Mouse (Mus musculus): Measurements from ENCODE around the gene Whrn. TPM values are rescaled to one million over a fixed set of nuclear protein-coding genes. Genes with fewer than 3 reads are reported as not detected.

Gene Whrn
- polyA plus RNA-seq, 1 experiment from 2014 or later: 4.1 TPM

GRCm38 (mm10) chr4:63389887-63390528 lies 105.8 kb downstream of the Whrn start:
- no peak for DNase-seq (ENCODE audit: low spot score)
- no peak overlapping the region for H3K4me3 ChIP-seq (ENCODE audit: low read depth, low read length)
- H3K36me3 ChIP-seq (ENCODE audit: control insufficient read depth, insufficient read depth, low read length): peaks cover 61% of the 10 kb centered on the region
- H3K4me1 ChIP-seq (ENCODE audit: control insufficient read depth, insufficient read depth, low read length): peaks cover 32% of the 10 kb centered on the region
- H3K9me3 ChIP-seq (replicated peaks; ENCODE audit: control insufficient read depth, low read length): no peaks in the 10 kb centered on the region
- ATAC-seq: peak; percentile 77
- WGBS: 18% methylated on average over 11 of the region's 11 CpGs
- peak overlapping the region; percentile 94 for H3K27ac ChIP-seq (ENCODE audit: low read depth, low read length)
- peak overlapping the region; percentile 24; the same call in 1 of the 2 replicates for H3K4me2 ChIP-seq (ENCODE audit: low read length)
- no peaks in the 10 kb centered on the region for H3K27me3 ChIP-seq (replicated peaks; ENCODE audit: control insufficient read depth, insufficient read depth, low read length)
- peak overlapping the region; percentile 42; the same call in 1 of the 2 replicates for H3K9ac ChIP-seq (ENCODE audit: low read length)

- peak; percentile 86 for ATAC-seq
- 4% methylated on average over 8 of the region's 8 CpGs for WGBS
- Histone ChIP-seq H3K27ac (ENCODE audit: low read depth, low read length) (peak overlapping the region; percentile 94), H3K27me3 (replicated peaks; ENCODE audit: control insufficient read depth, insufficient read depth, low read length) (no peaks in the 10 kb centered on the region), H3K4me1 (ENCODE audit: control insufficient read depth, insufficient read depth, low read length) (peaks cover 32% of the 10 kb centered on the region), H3K9me3 (replicated peaks; ENCODE audit: control insufficient read depth, low read length) (no peaks in the 10 kb centered on the region), H3K4me2 (ENCODE audit: low read length) (peak overlapping the region; percentile 24; the same call in 1 of the 2 replicates), H3K4me3 (ENCODE audit: low read depth, low read length) (no peak overlapping the region), H3K9ac (ENCODE audit: low read length) (peak overlapping the region; percentile 42; the same call in 1 of the 2 replicates), H3K36me3 (ENCODE audit: control insufficient read depth, insufficient read depth, low read length) (peaks cover 59% of the 10 kb centered on the region)
- peak; percentile 82 for DNase-seq (ENCODE audit: low spot score)
These were observed 106.5 kb downstream of the Whrn start for GRCm38 (mm10) chr4:63389121-63389886.

DNA sequence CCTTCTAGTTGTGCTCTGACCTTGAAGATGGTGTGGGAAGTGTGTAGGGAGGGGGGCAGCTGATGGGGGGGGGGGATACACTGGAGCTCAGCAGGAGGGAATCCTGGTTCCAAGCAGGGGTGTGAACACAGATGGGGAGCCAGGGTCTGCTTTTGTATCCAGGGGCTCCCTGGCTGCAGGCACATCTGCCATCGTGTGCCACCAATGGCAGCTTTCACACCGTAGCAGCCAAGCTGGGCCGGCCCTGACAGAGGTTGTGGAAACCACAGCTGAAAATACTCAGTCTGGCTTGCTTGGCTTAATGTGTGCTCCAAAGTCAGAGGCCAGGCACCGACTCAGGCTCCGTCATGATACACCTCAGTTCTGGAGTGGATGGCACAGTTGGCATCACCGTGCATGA lies 107.8 kb downstream of the Whrn start:
- peak overlapping the region; percentile 94; the same call in 1 of the 2 replicates for H3K27ac ChIP-seq (ENCODE audit: low read depth, low read length)
- H3K4me1 ChIP-seq (ENCODE audit: control insufficient read depth, insufficient read depth, low read length): peaks cover 32% of the 10 kb centered on the region
- WGBS: 50% methylated on average over 6 of the region's 6 CpGs

GRCm38 (mm10) chr4:63385784-63386183 lies 110.0 kb downstream of the Whrn start:
- Histone ChIP-seq H3K27me3 (replicated peaks; ENCODE audit: control insufficient read depth, insufficient read depth, low read length) (no peaks in the 10 kb centered on the region), H3K4me2 (ENCODE audit: low read length) (no peak overlapping the region), H3K9me3 (replicated peaks; ENCODE audit: control insufficient read depth, low read length) (no peaks in the 10 kb centered on the region), H3K36me3 (ENCODE audit: control insufficient read depth, insufficient read depth, low read length) (peaks cover 68% of the 10 kb centered on the region), H3K9ac (ENCODE audit: low read length) (no peak overlapping the region), H3K27ac (ENCODE audit: low read depth, low read length) (no peak overlapping the region), H3K4me1 (ENCODE audit: control insufficient read depth, insufficient read depth, low read length) (peaks cover 29% of the 10 kb centered on the region), H3K4me3 (ENCODE audit: low read depth, low read length) (no peak overlapping the region)
- ATAC-seq (no peak), DNase-seq (ENCODE audit: low spot score) (no peak)
- 58% methylated on average over 11 of the region's 11 CpGs for WGBS

More for the DNA sequence above, 107.8 kb downstream of the Whrn start:
- ATAC-seq: no peak
- peak; percentile 52 for DNase-seq (ENCODE audit: low spot score)
- Histone ChIP-seq H3K9me3 (replicated peaks; ENCODE audit: control insufficient read depth, low read length) (no peaks in the 10 kb centered on the region), H3K27me3 (replicated peaks; ENCODE audit: control insufficient read depth, insufficient read depth, low read length) (no peaks in the 10 kb centered on the region), H3K36me3 (ENCODE audit: control insufficient read depth, insufficient read depth, low read length) (peaks cover 60% of the 10 kb centered on the region), H3K9ac (ENCODE audit: low read length) (no peak overlapping the region), H3K4me2 (ENCODE audit: low read length) (no peak overlapping the region), H3K4me3 (ENCODE audit: low read depth, low read length) (no peak overlapping the region)

GRCm38 (mm10) chr4:63385253-63385652 lies 110.5 kb downstream of the Whrn start:
- H3K4me1 ChIP-seq (ENCODE audit: control insufficient read depth, insufficient read depth, low read length): peaks cover 24% of the 10 kb centered on the region
- ATAC-seq (no peak), DNase-seq (ENCODE audit: low spot score) (no peak)
- H3K27me3 ChIP-seq (replicated peaks; ENCODE audit: control insufficient read depth, insufficient read depth, low read length): no peaks in the 10 kb centered on the region
- H3K4me2 ChIP-seq (ENCODE audit: low read length): no peak overlapping the region
- no peaks in the 10 kb centered on the region for H3K9me3 ChIP-seq (replicated peaks; ENCODE audit: control insufficient read depth, low read length)
- no peak overlapping the region for H3K4me3 ChIP-seq (ENCODE audit: low read depth, low read length)
- H3K36me3 ChIP-seq (ENCODE audit: control insufficient read depth, insufficient read depth, low read length): peaks cover 68% of the 10 kb centered on the region
- WGBS: 93% methylated on average over 3 of the region's 3 CpGs
- no peak overlapping the region for H3K9ac ChIP-seq (ENCODE audit: low read length)
- H3K27ac ChIP-seq (ENCODE audit: low read depth, low read length): no peak overlapping the region

GRCm38 (mm10) chr4:63384262-63384661 lies 111.5 kb downstream of the Whrn start:
- ATAC-seq (no peak), DNase-seq (ENCODE audit: low spot score) (no peak)
- Histone ChIP-seq H3K4me3 (ENCODE audit: low read depth, low read length) (no peak overlapping the region), H3K9ac (ENCODE audit: low read length) (no peak overlapping the region), H3K9me3 (replicated peaks; ENCODE audit: control insufficient read depth, low read length) (no peaks in the 10 kb centered on the region), H3K27me3 (replicated peaks; ENCODE audit: control insufficient read depth, insufficient read depth, low read length) (no peaks in the 10 kb centered on the region), H3K4me1 (ENCODE audit: control insufficient read depth, insufficient read depth, low read length) (peaks cover 14% of the 10 kb centered on the region), H3K27ac (ENCODE audit: low read depth, low read length) (no peak overlapping the region), H3K36me3 (ENCODE audit: control insufficient read depth, insufficient read depth, low read length) (peaks cover 75% of the 10 kb centered on the region), H3K4me2 (ENCODE audit: low read length) (no peak overlapping the region)
- WGBS: 88% methylated on average over 4 of the region's 4 CpGs

DNA sequence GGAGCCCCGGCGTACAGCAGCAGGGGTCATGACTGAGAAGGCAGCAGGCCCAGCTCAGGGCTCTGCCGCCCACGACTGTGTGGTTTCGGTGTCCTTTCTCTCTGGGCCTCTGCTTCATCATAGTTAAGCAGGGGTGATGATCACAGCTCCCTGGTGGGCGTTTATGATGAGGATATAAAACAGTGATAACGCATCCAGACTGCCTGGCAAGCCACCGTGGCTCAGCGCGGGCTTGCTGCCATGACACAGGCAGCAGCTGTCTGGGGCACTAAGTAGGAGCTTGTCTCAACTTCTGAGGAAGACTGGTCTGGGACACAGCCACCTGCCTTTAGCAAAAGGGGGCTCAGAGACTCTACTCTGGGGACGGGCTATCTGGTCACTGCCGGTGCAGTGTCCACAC lies 112.3 kb downstream of the Whrn start:
- 71% methylated on average over 12 of the region's 12 CpGs for WGBS
- Histone ChIP-seq H3K4me2 (ENCODE audit: low read length) (no peak overlapping the region), H3K27ac (ENCODE audit: low read depth, low read length) (no peak overlapping the region), H3K27me3 (replicated peaks; ENCODE audit: control insufficient read depth, insufficient read depth, low read length) (no peaks in the 10 kb centered on the region), H3K9me3 (replicated peaks; ENCODE audit: control insufficient read depth, low read length) (no peaks in the 10 kb centered on the region), H3K36me3 (ENCODE audit: control insufficient read depth, insufficient read depth, low read length) (peaks cover 83% of the 10 kb centered on the region), H3K9ac (ENCODE audit: low read length) (no peak overlapping the region), H3K4me1 (ENCODE audit: control insufficient read depth, insufficient read depth, low read length) (0 out of 2 replicates have a peak, but pooled peaks cover 7% of the 10 kb centered on the region), H3K4me3 (ENCODE audit: low read depth, low read length) (no peak overlapping the region)
- no peak for DNase-seq (ENCODE audit: low spot score)
- ATAC-seq: no peak

DNA sequence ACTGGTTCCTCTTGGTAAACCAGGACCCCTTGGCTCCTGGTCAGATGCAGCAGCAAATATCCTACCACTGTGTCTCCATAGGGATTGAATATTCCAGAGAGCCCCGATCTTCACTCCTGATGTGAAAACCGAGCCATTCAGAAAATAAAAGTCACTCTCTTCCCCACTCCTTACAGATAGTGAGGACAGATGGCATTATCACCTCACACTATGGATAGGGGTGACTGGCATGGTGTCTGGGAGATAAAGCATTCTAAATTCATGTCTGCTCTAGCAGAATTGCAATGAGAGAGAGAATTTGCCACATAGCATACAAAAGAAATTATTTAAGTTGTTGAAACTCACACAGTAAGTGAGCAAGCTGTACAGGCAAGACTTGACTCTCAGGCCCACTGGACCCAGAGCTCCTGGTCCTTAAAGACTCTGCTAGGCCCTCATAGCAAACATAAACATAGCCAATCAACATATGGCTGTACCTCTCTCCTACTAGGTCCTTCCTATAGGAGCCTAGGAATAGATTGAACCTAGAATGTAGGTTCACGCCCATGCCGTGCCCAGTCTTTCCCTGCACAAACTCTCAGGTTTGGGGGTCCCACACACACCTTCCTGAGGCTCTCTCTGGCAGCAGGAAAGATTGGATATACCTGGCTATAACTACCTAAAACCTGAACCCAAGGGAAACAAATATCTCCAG lies 113.0 kb downstream of the Whrn start:
- Histone ChIP-seq H3K4me1 (ENCODE audit: control insufficient read depth, insufficient read depth, low read length) (0 out of 2 replicates have a peak, but pooled peaks cover under 1% of the 10 kb centered on the region), H3K9me3 (replicated peaks; ENCODE audit: control insufficient read depth, low read length) (no peaks in the 10 kb centered on the region), H3K36me3 (ENCODE audit: control insufficient read depth, insufficient read depth, low read length) (peaks cover 90% of the 10 kb centered on the region), H3K27ac (ENCODE audit: low read depth, low read length) (no peak overlapping the region), H3K9ac (ENCODE audit: low read length) (no peak overlapping the region), H3K4me3 (ENCODE audit: low read depth, low read length) (no peak overlapping the region), H3K27me3 (replicated peaks; ENCODE audit: control insufficient read depth, insufficient read depth, low read length) (no peaks in the 10 kb centered on the region), H3K4me2 (ENCODE audit: low read length) (no peak overlapping the region)
- no peak for ATAC-seq
- 90% methylated on average over 4 of the region's 4 CpGs for WGBS
- DNase-seq (ENCODE audit: low spot score): no peak
